Mouse (Mus musculus): ENCODE measurements around the gene Fbxl15.

Gene Fbxl15

GRCm38 (mm10) chr19:46347936-46348668 is 20.1 kb downstream of the Fbxl15 start:
- DNase-seq (ENCODE audit: low spot score) = no peak

- peak; percentile 82 for DNase-seq (ENCODE audit: low spot score)
Measured at GRCm38 (mm10) chr19:46348761-46349458, 20.9 kb downstream of the Fbxl15 start.

GRCm38 (mm10) chr19:46349550-46349949 is 21.6 kb downstream of the Fbxl15 start:
- DNase-seq (ENCODE audit: low spot score) = no peak

GRCm38 (mm10) chr19:46350168-46350932 is 22.4 kb downstream of the Fbxl15 start, which contains the start of gene 2310034G01Rik:
TSS of gene 2310034G01Rik (minus strand) at chr19:46350302.
- no peak for DNase-seq (ENCODE audit: low spot score)

GRCm38 (mm10) chr19:46356701-46357138 is 28.7 kb downstream of the Fbxl15 start:
- peak; percentile 87 for DNase-seq (ENCODE audit: low spot score)

- no peak for DNase-seq (ENCODE audit: low spot score)
Measured at GRCm38 (mm10) chr19:46357344-46358280, 29.6 kb downstream of the Fbxl15 start.

- no peak for DNase-seq (ENCODE audit: low spot score)
Measured at GRCm38 (mm10) chr19:46358381-46358780, 30.4 kb downstream of the Fbxl15 start.

- no peak for DNase-seq (ENCODE audit: low spot score)
Measured at GRCm38 (mm10) chr19:46362104-46362503, 34.1 kb downstream of the Fbxl15 start.

- DNase-seq (ENCODE audit: low spot score) = no peak
Measured at GRCm38 (mm10) chr19:46363294-46364009, 35.5 kb downstream of the Fbxl15 start.

- no peak for DNase-seq (ENCODE audit: low spot score)
Measured at GRCm38 (mm10) chr19:46367798-46368590, 40.0 kb downstream of the Fbxl15 start.

- DNase-seq (ENCODE audit: low spot score) = peak; percentile 61
Measured at GRCm38 (mm10) chr19:46369204-46369603, 41.2 kb downstream of the Fbxl15 start.

- DNase-seq (ENCODE audit: low spot score) = no peak
Measured at GRCm38 (mm10) chr19:46374477-46375088, 46.6 kb downstream of the Fbxl15 start.

GRCm38 (mm10) chr19:46375489-46375888 is 47.5 kb downstream of the Fbxl15 start:
- peak; percentile 29 for DNase-seq (ENCODE audit: low spot score)

GRCm38 (mm10) chr19:46375891-46376290 is 47.9 kb downstream of the Fbxl15 start:
- DNase-seq (ENCODE audit: low spot score) = no peak

All from ovary, postnatal 36 days (tissue).